Mouse (Mus musculus): ENCODE measurements at regions not wholly inside any gene's neighbourhood (a gene's known extent, or its start where the extent isn't known, plus 50 kb on each side); places are given as distances from the start of the nearest gene placed in this dataset.

DNA sequence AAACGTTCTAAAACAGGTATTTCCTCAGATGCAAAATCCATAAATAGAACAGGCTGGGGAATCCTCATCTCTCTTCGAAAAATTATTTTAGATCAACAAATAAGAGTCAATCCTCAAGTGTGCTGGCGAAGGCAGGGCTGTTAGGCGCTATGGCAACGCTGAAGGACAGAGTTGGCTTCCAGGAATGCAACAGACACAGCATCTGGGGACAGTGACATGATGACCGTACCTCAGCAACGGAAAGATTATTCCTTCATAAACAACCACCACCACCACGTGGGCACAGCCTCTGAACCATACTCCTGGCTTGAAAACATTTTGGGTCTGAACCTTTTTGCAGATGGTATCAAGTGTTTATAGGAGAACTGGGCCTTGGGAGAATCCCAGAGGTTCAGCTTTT, 161.7 kb downstream of the Ly86 start:
- Histone ChIP-seq H3K9ac (no peak overlapping the region), H3K36me3 (replicated peaks) (no peaks in the 10 kb centered on the region), H3K27ac (no peak overlapping the region), H3K27me3 (replicated peaks) (no peaks in the 10 kb centered on the region), H3K4me2 (no peak overlapping the region), H3K4me1 (peaks cover 9% of the 10 kb centered on the region), H3K9me3 (no peaks in the 10 kb centered on the region), H3K4me3 (no peak overlapping the region)
- no peak for ATAC-seq (replicated peaks)
- 63% methylated on average over 8 of the region's 8 CpGs for WGBS

DNA sequence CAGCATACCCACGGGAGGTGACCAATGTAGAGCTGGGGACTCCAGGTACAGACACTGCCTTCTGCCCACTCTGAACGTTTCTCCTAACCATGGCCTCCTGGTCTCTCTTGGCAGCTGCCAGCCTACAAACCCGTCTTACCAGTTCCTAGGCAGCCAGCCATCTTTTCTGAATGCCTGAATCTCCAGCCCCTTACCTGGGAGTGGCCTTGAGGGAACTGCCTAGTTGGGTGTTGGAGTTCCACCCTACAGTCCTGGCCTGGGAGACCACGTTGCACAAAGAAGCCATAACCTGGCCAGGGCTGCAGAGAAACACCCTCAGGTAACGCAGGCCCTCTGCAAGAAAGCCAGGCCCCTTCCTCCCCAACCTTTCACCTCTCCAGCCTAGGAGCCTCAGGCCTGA, 162.1 kb downstream of the Ly86 start:
- 75% methylated on average over 5 of the region's 5 CpGs for WGBS
- Histone ChIP-seq H3K4me1 (peaks cover 9% of the 10 kb centered on the region), H3K36me3 (replicated peaks) (no peaks in the 10 kb centered on the region), H3K9ac (no peak overlapping the region), H3K27ac (no peak overlapping the region), H3K27me3 (replicated peaks) (no peaks in the 10 kb centered on the region), H3K9me3 (no peaks in the 10 kb centered on the region), H3K4me3 (no peak overlapping the region), H3K4me2 (no peak overlapping the region)
- ATAC-seq (replicated peaks), result no peak

DNA sequence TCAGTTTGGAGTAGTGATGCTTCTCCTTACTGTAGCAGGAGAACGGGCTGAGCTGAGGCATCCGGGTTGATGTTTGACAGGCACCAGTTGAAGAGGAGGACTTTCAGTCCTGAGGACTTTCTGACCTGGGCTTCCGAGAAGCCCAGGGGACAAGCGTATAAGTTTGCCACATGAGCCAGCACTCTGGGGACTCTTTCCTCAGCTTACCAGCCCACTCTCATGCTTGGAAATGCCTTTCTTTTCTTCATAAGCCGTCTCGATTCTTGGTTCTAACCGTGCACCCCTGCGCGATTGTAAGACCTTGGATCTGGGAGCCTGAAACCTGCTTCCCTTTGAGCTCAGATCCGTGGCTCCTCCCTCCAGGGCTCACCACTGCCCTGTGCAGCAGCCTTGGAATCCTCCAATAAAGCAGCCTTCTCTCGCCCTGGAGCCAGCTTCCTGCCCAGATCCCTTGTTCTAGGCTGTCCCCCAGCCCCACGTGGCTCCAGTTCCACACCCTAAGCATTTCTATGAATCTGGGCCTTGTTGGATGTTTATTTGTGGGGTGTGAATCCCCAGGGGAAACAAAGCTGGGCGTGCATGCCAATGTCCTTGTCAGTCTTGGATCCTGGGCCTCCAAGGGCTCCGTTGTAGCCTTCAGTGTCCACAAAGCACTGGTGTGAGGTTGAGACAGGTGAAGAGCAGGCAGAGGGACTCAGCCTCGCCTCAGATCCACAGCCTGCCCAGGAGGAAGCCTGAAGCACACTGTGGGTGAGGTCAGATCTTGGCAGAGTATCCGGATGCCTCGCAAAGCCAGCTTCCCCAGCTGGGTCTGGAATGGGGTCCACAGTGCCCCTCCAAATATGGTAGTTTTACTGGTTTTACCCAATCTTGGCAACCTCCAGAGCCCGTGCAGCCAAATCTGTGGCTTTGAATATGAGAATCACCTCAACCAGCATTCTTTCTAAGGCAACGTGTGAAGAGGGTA, 163.7 kb downstream of the Ly86 start:
- Histone ChIP-seq H3K9ac (no peak overlapping the region), H3K27me3 (replicated peaks) (no peaks in the 10 kb centered on the region), H3K9me3 (no peaks in the 10 kb centered on the region), H3K36me3 (replicated peaks) (no peaks in the 10 kb centered on the region), H3K4me2 (no peak overlapping the region), H3K27ac (no peak overlapping the region), H3K4me1 (peaks cover 11% of the 10 kb centered on the region), H3K4me3 (no peak overlapping the region)
- WGBS, result 40% methylated on average over 19 of the region's 19 CpGs
- no peak for ATAC-seq (replicated peaks)

DNA sequence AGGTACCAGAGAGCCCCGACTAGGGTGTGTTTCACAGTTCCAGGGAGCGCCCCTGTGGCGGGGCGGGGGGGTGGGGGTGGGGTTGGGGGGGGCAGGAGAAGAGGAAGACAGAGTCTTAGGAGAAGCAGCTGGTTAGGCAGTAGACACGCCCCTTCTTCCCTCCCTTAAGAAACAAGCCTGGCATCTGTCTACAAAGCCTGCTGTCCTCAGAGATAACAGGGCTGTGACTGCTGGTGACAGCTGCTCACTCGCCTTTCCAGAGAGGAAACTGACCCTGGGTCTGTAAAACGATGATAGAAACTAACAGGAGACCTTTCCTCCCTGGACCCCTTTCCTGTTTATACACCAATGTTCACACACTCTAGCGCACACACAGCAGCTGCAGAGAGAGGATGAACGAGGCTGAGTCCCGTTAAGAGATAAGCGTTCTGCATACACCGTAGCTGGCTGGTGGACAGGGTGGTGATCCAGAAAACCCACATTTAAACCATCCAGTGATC, 164.4 kb downstream of the Ly86 start:
- H3K9ac ChIP-seq, result no peak overlapping the region
- no peak for ATAC-seq (replicated peaks)

DNA sequence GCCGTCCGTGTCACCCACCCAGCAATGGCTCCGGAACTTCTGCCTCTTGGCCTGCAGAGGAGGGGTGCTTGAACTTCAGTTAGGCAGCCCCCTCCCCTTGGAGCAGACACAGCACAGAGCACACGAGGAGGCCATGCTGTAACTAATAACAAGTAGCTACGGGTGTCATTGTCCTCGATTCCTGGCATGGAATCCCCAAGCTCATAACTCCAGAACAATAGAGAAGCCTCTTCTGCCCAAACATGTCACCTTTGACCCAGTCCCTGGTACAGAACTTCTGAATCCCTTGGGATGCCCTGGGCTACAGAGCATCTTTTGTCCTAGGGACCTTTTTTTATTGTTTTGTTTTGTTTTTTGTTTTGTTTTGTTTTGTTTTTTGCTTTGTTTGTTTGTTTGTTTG, 165.5 kb downstream of the Ly86 start:
- H3K27me3 ChIP-seq (replicated peaks), result no peaks in the 10 kb centered on the region
- no peaks in the 10 kb centered on the region for H3K9me3 ChIP-seq
- H3K4me3 ChIP-seq, result no peak overlapping the region
- 72% methylated on average over 6 of the region's 6 CpGs for WGBS
- H3K27ac ChIP-seq, result no peak overlapping the region
- no peak for ATAC-seq (replicated peaks)
- no peak overlapping the region for H3K4me2 ChIP-seq
- H3K36me3 ChIP-seq (replicated peaks), result no peaks in the 10 kb centered on the region
- no peak overlapping the region for H3K9ac ChIP-seq
- H3K4me1 ChIP-seq, result peaks cover 25% of the 10 kb centered on the region

More for the DNA sequence above, 164.4 kb downstream of the Ly86 start:
- no peak overlapping the region for H3K4me3 ChIP-seq
- H3K27me3 ChIP-seq (replicated peaks), result no peaks in the 10 kb centered on the region
- peaks cover 18% of the 10 kb centered on the region for H3K4me1 ChIP-seq
- no peaks in the 10 kb centered on the region for H3K9me3 ChIP-seq
- H3K27ac ChIP-seq, result no peak overlapping the region
- H3K4me2 ChIP-seq, result no peak overlapping the region
- H3K36me3 ChIP-seq (replicated peaks), result no peaks in the 10 kb centered on the region
- 24% methylated on average over 12 of the region's 12 CpGs for WGBS

DNA sequence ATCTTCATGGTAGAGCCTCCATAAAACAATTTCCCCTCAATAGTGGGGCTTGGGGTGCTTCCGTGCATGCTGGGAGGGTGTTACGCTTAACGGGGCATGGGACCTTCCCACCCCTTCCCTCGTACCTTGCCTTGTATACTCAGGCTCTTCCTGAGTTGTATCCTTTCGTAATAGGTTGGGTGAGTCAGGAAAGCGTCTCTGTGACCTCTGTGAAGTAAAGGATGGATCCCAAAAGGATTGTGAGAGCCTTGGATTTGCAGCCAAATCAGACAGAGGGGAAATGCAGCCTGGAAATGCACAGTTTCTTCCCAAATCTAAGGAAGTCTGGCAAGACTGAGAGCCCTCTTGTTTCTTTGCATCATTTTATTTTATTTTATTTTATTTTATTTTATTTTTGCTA, 166.0 kb downstream of the Ly86 start:
- Histone ChIP-seq H3K4me1 (peaks cover 25% of the 10 kb centered on the region), H3K9ac (no peak overlapping the region), H3K27ac (no peak overlapping the region), H3K9me3 (no peaks in the 10 kb centered on the region), H3K36me3 (replicated peaks) (no peaks in the 10 kb centered on the region), H3K27me3 (replicated peaks) (no peaks in the 10 kb centered on the region), H3K4me3 (no peak overlapping the region), H3K4me2 (no peak overlapping the region)
- no peak for ATAC-seq (replicated peaks)
- 75% methylated on average over 6 of the region's 6 CpGs for WGBS

DNA sequence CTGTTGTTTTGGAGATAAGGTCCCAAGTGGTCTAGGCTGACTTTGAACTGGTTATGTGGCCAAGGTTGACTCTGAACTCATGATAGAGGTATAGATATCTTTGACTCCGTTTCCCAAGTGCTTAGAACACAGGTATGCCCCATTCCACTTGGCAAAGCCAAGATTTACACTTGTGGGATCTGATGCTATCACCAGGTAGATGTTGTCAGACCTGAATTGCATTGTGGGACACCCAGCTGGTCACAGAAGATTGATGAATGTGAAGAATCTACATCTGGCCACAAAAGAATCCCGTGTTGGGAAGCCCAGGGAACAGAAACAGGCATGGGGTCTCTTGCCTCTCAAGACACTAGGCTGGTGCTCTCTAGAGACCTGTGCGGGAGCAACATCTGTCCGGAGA, 166.4 kb downstream of the Ly86 start:
- Histone ChIP-seq H3K4me1 (peaks cover 25% of the 10 kb centered on the region), H3K9ac (no peak overlapping the region), H3K27ac (no peak overlapping the region), H3K27me3 (replicated peaks) (no peaks in the 10 kb centered on the region), H3K4me3 (no peak overlapping the region), H3K36me3 (replicated peaks) (no peaks in the 10 kb centered on the region), H3K9me3 (no peaks in the 10 kb centered on the region), H3K4me2 (no peak overlapping the region)
- no peak for ATAC-seq (replicated peaks)
- 83% methylated on average over 4 of the region's 4 CpGs for WGBS

DNA sequence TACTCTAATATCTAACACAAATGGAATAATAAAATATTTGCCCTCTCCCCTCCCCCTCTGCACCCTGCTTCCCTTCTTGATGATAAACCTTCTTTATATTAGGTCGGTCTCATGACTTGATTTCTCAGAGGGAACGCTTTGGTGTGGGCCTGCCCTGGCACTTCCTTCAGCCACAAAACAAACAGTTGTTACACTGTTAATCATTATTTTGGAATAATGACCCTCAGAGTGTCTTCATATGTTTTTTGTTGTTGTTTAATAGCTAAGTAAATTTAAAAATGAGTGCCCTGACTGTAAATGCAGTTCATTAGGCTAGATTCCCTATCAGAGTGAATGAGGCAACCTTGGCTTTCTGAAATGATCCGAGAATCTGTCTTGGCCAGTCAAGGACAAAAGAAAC, 167.8 kb downstream of the Ly86 start:
- H3K36me3 ChIP-seq (replicated peaks), result no peaks in the 10 kb centered on the region
- no peak overlapping the region for H3K4me2 ChIP-seq
- ATAC-seq (replicated peaks), result no peak
- peaks cover 32% of the 10 kb centered on the region for H3K4me1 ChIP-seq
- H3K9me3 ChIP-seq, result no peaks in the 10 kb centered on the region
- H3K9ac ChIP-seq, result no peak overlapping the region
- peak overlapping the region; percentile 21; the same call in 1 of the 2 replicates for H3K27ac ChIP-seq
- no peak overlapping the region for H3K4me3 ChIP-seq
- no peaks in the 10 kb centered on the region for H3K27me3 ChIP-seq (replicated peaks)
- 73% methylated on average over 3 of the region's 3 CpGs for WGBS

DNA sequence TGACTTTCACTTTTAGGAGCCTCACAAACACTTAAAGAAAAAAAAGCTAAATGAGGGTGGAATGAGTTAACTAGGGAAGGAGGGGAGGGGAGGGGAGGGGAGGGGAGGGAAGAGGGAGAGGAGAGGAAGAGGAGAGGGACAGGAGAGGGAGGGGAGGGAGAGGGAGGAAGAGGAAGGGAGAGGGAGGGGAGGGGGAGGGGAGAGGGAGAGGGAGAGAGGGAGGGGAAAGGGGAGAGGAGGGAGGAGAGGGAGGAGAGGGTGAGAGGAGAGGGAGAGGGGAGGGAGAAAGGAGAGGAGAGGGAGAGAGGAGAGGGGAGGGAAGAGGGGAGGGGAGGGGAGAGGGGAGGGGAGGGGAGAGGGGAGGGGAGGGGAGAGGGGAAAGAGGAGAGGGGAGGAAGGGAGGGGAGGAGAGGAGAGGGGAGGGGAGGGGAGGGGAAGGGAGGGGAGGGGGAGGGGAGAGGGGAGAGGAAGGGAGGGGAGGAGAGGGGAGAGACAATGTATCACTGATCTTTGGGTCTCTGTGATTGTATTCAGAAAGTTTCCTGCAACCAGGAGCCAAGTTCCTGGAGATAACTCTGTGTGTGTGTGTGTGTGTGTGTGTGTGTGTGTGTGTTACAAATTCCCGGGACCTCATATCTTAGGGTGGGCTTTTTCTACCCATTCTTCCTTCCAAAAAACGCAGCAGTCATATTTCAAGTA, 168.3 kb downstream of the Ly86 start:
- Histone ChIP-seq H3K4me3 (no peak overlapping the region), H3K4me2 (peak overlapping the region; percentile 47), H3K9me3 (no peaks in the 10 kb centered on the region), H3K27ac (peak overlapping the region; percentile 88), H3K9ac (peak overlapping the region; percentile 47; the same call in 1 of the 2 replicates), H3K4me1 (peaks cover 32% of the 10 kb centered on the region), H3K27me3 (replicated peaks) (no peaks in the 10 kb centered on the region), H3K36me3 (replicated peaks) (no peaks in the 10 kb centered on the region)
- 38% methylated on average over 2 of the region's 2 CpGs for WGBS
- ATAC-seq (replicated peaks), result peak; percentile 5

DNA sequence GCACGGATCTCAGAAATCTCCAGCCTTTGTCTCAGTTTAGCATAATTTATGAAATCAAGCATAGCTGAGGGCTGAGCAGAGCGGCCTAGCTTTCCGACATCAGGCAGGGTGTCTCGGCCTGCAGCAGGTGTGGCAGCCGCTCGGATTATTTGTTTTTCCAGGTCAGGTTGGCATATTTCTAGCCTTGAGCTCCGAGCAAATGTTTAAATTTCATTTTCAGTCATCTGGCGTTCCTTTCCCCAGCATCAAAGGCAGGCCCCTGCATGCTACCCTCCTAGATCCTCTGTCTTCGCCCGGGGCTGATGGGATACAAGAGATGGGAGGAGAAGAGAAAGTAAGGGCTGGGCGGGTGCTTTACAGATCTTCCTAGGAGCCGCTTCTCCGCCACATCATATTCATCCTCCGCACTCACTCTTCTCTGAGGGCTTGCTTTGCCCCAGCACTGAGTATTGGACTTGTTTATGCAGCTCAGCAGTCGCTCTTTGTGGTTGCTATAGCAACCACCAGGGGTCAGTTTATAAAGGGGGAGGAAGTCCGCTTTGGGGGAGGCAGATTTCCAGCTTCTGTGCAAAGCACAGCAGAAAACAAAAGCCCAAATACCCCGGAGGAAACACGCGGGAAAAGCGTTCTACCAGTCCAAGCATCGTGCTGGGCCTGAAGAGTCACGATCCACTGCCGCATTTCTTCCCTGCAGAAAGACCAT, 169.0 kb downstream of the Ly86 start:
- peaks cover 26% of the 10 kb centered on the region for H3K4me1 ChIP-seq
- peak; percentile 89 for ATAC-seq (replicated peaks)
- WGBS, result 3% methylated on average over 23 of the region's 23 CpGs
- peak overlapping the region; percentile 14; the same call in 1 of the 2 replicates for H3K4me3 ChIP-seq
- no peaks in the 10 kb centered on the region for H3K9me3 ChIP-seq
- peak overlapping the region; percentile 88 for H3K27ac ChIP-seq
- peak overlapping the region; percentile 47 for H3K4me2 ChIP-seq
- H3K9ac ChIP-seq, result peak overlapping the region; percentile 47; the same call in 1 of the 2 replicates
- H3K36me3 ChIP-seq (replicated peaks), result no peaks in the 10 kb centered on the region
- 0 out of 2 replicates have a peak, but pooled peaks cover 4% of the 10 kb centered on the region for H3K27me3 ChIP-seq (replicated peaks)

DNA sequence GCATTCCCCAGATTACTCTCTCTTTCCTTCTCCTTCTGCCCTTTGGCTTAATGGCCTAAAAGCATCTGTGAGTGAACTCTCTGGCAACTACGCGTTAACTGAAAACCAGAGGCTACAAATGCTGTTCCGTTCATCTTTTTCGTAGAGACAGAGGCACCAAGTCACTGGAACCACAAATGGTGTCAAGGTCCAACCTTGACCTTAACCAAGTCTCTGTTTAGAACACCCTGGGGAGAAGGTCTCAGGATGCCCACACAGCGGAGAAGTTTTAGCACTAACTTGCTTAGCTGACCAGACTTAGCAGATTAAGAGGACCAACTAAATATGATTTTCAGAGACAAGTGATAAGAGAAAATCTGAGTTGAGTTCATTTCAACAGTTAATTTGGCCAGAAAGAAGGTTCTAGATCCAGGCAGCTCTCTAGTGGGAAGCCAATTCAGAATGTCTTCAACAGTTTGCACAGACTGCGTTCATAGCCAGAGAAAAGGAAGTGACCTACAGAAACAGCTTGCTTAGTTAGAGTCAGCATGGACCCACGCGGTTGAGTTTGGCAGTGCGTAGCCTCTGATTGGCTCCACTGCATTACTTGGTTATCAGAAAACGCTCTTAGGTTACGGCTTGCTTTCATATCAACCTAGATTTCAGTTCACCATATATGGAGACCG, 169.8 kb downstream of the Ly86 start:
- ATAC-seq (replicated peaks), result no peak
- WGBS, result 66% methylated on average over 12 of the region's 12 CpGs
- Histone ChIP-seq H3K4me3 (no peak overlapping the region), H3K27me3 (replicated peaks) (peaks cover 4% of the 10 kb centered on the region; the same call in 1 of the 2 replicates), H3K4me1 (peaks cover 23% of the 10 kb centered on the region), H3K36me3 (replicated peaks) (no peaks in the 10 kb centered on the region), H3K27ac (peak overlapping the region; percentile 88), H3K9me3 (no peaks in the 10 kb centered on the region), H3K4me2 (peak overlapping the region; percentile 47), H3K9ac (no peak overlapping the region)

Measured in midbrain, embryonic 15.5 days (tissue).